Mouse (Mus musculus): ENCODE results near the gene Cfap54.

Cfap54 gene

DNA sequence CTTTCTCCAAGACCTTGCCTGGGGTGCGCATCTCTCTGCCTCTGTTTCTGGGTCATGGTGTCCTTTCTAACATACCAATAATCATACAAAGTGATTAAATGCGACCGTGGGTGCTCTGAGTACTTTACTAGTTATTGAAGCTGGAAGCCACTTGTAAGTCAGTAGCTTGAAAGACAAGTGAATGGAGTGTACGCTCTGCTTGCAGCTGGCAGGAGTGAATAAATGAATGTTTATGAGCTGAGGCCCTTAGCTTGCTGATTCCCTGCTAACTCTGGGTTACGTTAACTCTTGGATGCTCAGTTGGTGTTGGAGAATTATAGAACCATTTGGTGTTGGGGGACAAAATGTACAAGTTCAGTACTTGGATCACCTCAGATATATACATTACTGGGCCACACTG is 298.7 kb downstream of the Cfap54 start:
- no peak for DNase-seq (ENCODE audit: low read depth, low spot score)

DNA sequence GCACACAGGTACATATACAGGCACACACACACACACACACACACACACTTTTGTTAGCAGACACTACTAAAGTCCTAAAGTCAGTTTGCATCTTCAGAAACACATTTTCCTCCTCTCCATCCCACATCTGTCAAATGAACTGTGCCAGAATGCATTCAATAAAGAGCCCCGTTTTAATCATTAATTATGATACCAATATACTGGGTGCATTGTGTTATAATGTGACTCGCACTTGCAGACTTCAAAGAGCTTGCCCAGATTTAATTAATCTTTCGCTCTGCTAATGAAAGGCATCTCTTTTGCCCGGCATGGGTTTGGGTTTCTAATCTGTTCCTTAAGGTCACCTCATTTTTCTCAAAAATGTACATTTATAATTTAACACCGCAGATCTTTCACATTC is 327.1 kb downstream of the Cfap54 start:
- DNase-seq (ENCODE audit: low read depth, low spot score) = no peak

DNA sequence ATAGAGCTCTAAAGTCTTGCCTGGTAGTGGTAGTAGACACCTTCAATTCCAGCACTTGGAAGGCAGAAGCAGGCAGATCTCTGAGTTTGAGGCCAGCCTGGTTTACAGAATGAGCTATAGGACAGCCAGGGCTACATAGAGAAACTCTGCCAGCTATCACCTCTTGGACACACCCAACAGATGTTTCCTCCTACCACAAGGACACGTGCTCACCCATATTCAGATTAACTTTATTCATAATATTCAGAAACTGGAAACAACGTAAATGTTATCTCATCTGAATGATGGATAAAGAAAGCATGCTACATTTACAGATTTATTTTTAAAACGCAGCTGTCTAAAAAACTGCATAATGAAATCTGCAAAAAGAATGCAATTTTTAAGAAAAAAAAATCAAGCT is 351.1 kb downstream of the Cfap54 start:
- no peak for DNase-seq (ENCODE audit: low read depth, low spot score)

DNA sequence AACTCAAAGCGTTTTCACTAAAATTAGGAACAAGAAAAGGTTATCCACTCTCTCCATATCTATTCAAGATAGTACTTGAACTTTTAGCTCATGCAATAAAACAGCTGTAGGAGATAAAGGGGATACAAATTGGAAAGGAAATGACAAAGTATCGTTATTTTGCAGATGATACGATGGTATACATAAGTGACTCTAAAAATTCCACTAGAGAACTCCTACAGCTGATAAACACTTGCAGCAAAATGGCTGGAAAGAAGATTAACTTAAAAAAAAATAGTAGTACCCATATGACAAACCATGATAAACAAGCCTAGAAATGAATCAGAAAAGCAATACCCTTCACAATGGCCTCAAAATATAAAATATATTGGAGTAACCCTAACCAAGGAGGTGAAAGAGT is 352.7 kb downstream of the Cfap54 start:
- DNase-seq (ENCODE audit: low read depth, low spot score) = no peak
